Mouse (Mus musculus): ENCODE results near the gene Meis1. TPM values are rescaled to one million over a fixed set of nuclear protein-coding genes. Genes with fewer than 3 reads are reported as not detected.

Gene Meis1
- polyA plus RNA-seq, 1 experiment from 2014 or later, result 178 TPM

GRCm38 (mm10) chr11:19010396-19010811 is 8.4 kb downstream of the Meis1 start:
- Histone ChIP-seq H3K4me2 (replicated peaks) (peak overlapping the region; percentile 93), H3K4me1 (replicated peaks; ENCODE audit: control insufficient read depth, insufficient read depth, low read length) (peaks cover 44% of the 10 kb centered on the region), H3K27me3 (ENCODE audit: control insufficient read depth, insufficient read depth, low read length) (no peaks in the 10 kb centered on the region), H3K9ac (peak overlapping the region; percentile 100), H3K27ac (peak overlapping the region; percentile 99), H3K4me3 (replicated peaks; ENCODE audit: low read length) (peak overlapping the region; percentile 74), H3K36me3 (replicated peaks; ENCODE audit: control insufficient read depth, insufficient read depth) (peaks cover 56% of the 10 kb centered on the region), H3K9me3 (ENCODE audit: control insufficient read depth, low read length) (no peaks in the 10 kb centered on the region)
- DNase-seq (ENCODE audit: low spot score) (peak; percentile 47), ATAC-seq (ENCODE audit: low FRiP score) (peak; percentile 35; the same call in 1 of the 2 replicates)
- WGBS, result 8% methylated on average over 14 of the region's 14 CpGs

GRCm38 (mm10) chr11:19009536-19010395 is 9.0 kb downstream of the Meis1 start:
- WGBS, result 14% methylated on average over 17 of the region's 17 CpGs

GRCm38 (mm10) chr11:19008610-19009384 is 10.0 kb downstream of the Meis1 start:
- Histone ChIP-seq H3K4me1 (replicated peaks; ENCODE audit: control insufficient read depth, insufficient read depth, low read length) (peaks cover 47% of the 10 kb centered on the region), H3K36me3 (replicated peaks; ENCODE audit: control insufficient read depth, insufficient read depth) (peaks cover 50% of the 10 kb centered on the region), H3K9ac (peak overlapping the region; percentile 100), H3K9me3 (ENCODE audit: control insufficient read depth, low read length) (no peaks in the 10 kb centered on the region), H3K4me2 (replicated peaks) (peak overlapping the region; percentile 93), H3K27ac (peak overlapping the region; percentile 99), H3K4me3 (replicated peaks; ENCODE audit: low read length) (peak overlapping the region; percentile 74), H3K27me3 (ENCODE audit: control insufficient read depth, insufficient read depth, low read length) (no peaks in the 10 kb centered on the region)
- ATAC-seq (ENCODE audit: low FRiP score) (no peak), DNase-seq (ENCODE audit: low spot score) (peak; percentile 55)
- WGBS, result 16% methylated on average over 13 of the region's 13 CpGs

More at GRCm38 (mm10) chr11:19009536-19010395, 9.0 kb downstream of the Meis1 start:
- Histone ChIP-seq H3K9me3 (ENCODE audit: control insufficient read depth, low read length) (no peaks in the 10 kb centered on the region), H3K9ac (peak overlapping the region; percentile 100), H3K4me2 (replicated peaks) (peak overlapping the region; percentile 93), H3K27me3 (ENCODE audit: control insufficient read depth, insufficient read depth, low read length) (no peaks in the 10 kb centered on the region), H3K4me3 (replicated peaks; ENCODE audit: low read length) (peak overlapping the region; percentile 74), H3K27ac (peak overlapping the region; percentile 99), H3K4me1 (replicated peaks; ENCODE audit: control insufficient read depth, insufficient read depth, low read length) (peaks cover 47% of the 10 kb centered on the region), H3K36me3 (replicated peaks; ENCODE audit: control insufficient read depth, insufficient read depth) (peaks cover 56% of the 10 kb centered on the region)
- peak; percentile 45 for DNase-seq (ENCODE audit: low spot score)
- no peak for ATAC-seq (ENCODE audit: low FRiP score)

- peak overlapping the region; percentile 74 for H3K4me3 ChIP-seq (replicated peaks; ENCODE audit: low read length)
- H3K9ac ChIP-seq, result peak overlapping the region; percentile 100
- H3K36me3 ChIP-seq (replicated peaks; ENCODE audit: control insufficient read depth, insufficient read depth), result peaks cover 40% of the 10 kb centered on the region
- peak overlapping the region; percentile 93 for H3K4me2 ChIP-seq (replicated peaks)
- 10% methylated on average over 45 of the region's 45 CpGs for WGBS
- peak overlapping the region; percentile 99 for H3K27ac ChIP-seq
- DNase-seq (ENCODE audit: low spot score) (peak; percentile 52), ATAC-seq (ENCODE audit: low FRiP score) (peak; percentile 43)
- no peaks in the 10 kb centered on the region for H3K27me3 ChIP-seq (ENCODE audit: control insufficient read depth, insufficient read depth, low read length)
- no peaks in the 10 kb centered on the region for H3K9me3 ChIP-seq (ENCODE audit: control insufficient read depth, low read length)
- H3K4me1 ChIP-seq (replicated peaks; ENCODE audit: control insufficient read depth, insufficient read depth, low read length), result peaks cover 47% of the 10 kb centered on the region
Measured at GRCm38 (mm10) chr11:19007541-19008424, 11.0 kb downstream of the Meis1 start.

GRCm38 (mm10) chr11:19007068-19007467 is 11.7 kb downstream of the Meis1 start:
- Histone ChIP-seq H3K4me1 (replicated peaks; ENCODE audit: control insufficient read depth, insufficient read depth, low read length) (peaks cover 47% of the 10 kb centered on the region), H3K27me3 (ENCODE audit: control insufficient read depth, insufficient read depth, low read length) (no peaks in the 10 kb centered on the region), H3K4me2 (replicated peaks) (peak overlapping the region; percentile 93), H3K4me3 (replicated peaks; ENCODE audit: low read length) (peak overlapping the region; percentile 74), H3K27ac (peak overlapping the region; percentile 99), H3K36me3 (replicated peaks; ENCODE audit: control insufficient read depth, insufficient read depth) (peaks cover 37% of the 10 kb centered on the region), H3K9me3 (ENCODE audit: control insufficient read depth, low read length) (no peaks in the 10 kb centered on the region), H3K9ac (peak overlapping the region; percentile 100)
- ATAC-seq (ENCODE audit: low FRiP score), result no peak
- no peak for DNase-seq (ENCODE audit: low spot score)
- WGBS, result 28% methylated on average over 5 of the region's 5 CpGs

GRCm38 (mm10) chr11:19005913-19006693 is 12.7 kb downstream of the Meis1 start:
- Histone ChIP-seq H3K4me1 (replicated peaks; ENCODE audit: control insufficient read depth, insufficient read depth, low read length) (peaks cover 47% of the 10 kb centered on the region), H3K27me3 (ENCODE audit: control insufficient read depth, insufficient read depth, low read length) (no peaks in the 10 kb centered on the region), H3K4me2 (replicated peaks) (peak overlapping the region; percentile 93), H3K36me3 (replicated peaks; ENCODE audit: control insufficient read depth, insufficient read depth) (peaks cover 41% of the 10 kb centered on the region), H3K9me3 (ENCODE audit: control insufficient read depth, low read length) (no peaks in the 10 kb centered on the region), H3K4me3 (replicated peaks; ENCODE audit: low read length) (peak overlapping the region; percentile 74), H3K9ac (peak overlapping the region; percentile 51), H3K27ac (peak overlapping the region; percentile 99)
- ATAC-seq (ENCODE audit: low FRiP score), result no peak
- no peak for DNase-seq (ENCODE audit: low spot score)
- 36% methylated on average over 3 of the region's 3 CpGs for WGBS

- Histone ChIP-seq H3K4me3 (replicated peaks; ENCODE audit: low read length) (no peak overlapping the region), H3K9ac (no peak overlapping the region), H3K4me2 (replicated peaks) (peak overlapping the region; percentile 93), H3K36me3 (replicated peaks; ENCODE audit: control insufficient read depth, insufficient read depth) (peaks cover 41% of the 10 kb centered on the region), H3K27me3 (ENCODE audit: control insufficient read depth, insufficient read depth, low read length) (no peaks in the 10 kb centered on the region), H3K4me1 (replicated peaks; ENCODE audit: control insufficient read depth, insufficient read depth, low read length) (peaks cover 42% of the 10 kb centered on the region), H3K9me3 (ENCODE audit: control insufficient read depth, low read length) (no peaks in the 10 kb centered on the region), H3K27ac (peak overlapping the region; percentile 39; the same call in 1 of the 2 replicates)
- no peak for DNase-seq (ENCODE audit: low spot score)
- WGBS, result 78% methylated on average over 9 of the region's 9 CpGs
- ATAC-seq (ENCODE audit: low FRiP score), result no peak
Measured at GRCm38 (mm10) chr11:19005007-19005912, 13.5 kb downstream of the Meis1 start.
